Mouse (Mus musculus) neutrophil, adult 59 days (primary cell): ENCODE data around the gene Tsen2. TPM values are rescaled to one million over a fixed set of nuclear protein-coding genes. Genes with fewer than 3 reads are reported as not detected.

Experiments used
- total RNA-seq, 2 experiments: library from RNA; stranded (reverse); gene quantifications; 1 replicate in 1 of 2; 2 replicates in 1 of 2; pipeline ENCODE4 v1.2.4; 2023

Gene Tsen2
- total RNA-seq = 1 to 10 TPM; 2.9 to 4.0 TPM

GRCm38 (mm10) chr6:115544442-115544970 is at the start of gene Tsen2:
Tsen2 (plus strand) TSS chr6:115544664.

DNA sequence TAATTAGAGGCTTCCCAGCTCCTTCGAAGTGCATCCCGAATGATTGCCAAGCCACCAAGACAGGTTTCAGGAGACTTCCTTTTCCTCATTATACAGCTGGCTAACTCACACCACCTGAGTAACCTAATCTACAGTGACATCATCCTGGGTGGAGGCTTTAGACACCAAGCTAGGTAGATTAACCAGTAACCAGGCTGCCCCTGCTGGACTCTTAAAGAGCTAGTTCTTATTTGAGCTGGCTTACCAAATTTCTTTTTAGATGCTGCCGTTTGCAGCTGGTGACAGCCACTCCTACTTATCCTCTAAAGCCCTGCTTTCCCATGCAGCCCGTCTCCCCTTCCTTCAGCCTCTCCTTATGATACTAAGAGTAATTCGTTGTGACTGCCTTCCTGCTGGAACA is 48.0 kb downstream of the Tsen2 start, which contains the start of gene Mkrn2os:
Mkrn2os (minus strand) TSS at position 119 of the 400 bp plus-strand sequence.

DNA sequence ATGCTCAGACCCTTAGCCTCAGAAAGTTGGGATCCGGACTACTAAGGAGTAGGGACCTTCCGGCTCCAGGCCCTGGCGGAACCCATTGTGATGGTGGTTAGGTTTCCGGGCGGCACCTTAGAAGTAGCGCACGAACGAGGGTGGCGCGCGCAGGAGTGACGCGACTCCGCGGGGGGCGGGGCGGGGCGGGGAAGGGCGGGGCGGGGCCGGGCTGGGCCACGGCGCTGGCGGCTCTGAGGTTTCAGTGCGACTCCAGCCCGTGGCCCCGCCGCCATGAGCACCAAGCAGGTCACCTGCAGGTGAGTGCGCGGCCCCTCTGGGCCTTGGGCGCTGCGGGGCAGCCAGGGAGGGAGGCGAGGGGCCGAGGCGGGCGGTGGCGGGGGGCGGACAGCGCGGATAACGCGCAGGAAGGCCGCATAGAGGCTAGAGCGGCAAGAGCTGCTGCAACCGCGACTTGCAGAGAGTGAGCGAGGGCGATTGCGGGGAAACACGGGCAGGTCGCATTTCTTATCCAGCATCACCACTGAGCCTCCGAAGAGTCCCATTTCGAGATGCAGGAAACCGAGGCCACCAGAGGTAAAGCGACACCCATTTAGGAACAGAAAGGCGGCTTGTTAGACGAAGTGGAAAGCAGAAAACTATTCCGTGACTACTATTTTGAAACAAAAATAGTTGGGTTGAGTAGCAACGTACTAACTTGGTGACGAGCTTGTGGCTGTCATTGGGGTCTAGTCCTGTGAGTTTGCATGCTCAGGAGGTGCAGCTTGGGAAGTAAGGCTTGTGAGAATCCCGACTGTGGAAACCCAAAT is 57.5 kb downstream of the Tsen2 start, which contains the start of gene Mkrn2:
Mkrn2 (plus strand) TSS at position 188 of the 809 bp plus-strand sequence.

Other genes starting within 250 kb of the Tsen2 start
- gene Pparg, start 183.7 kb upstream of the Tsen2 start, total RNA-seq = 1 to 10 TPM in 1 of 2 experiments, under 1 TPM in 1; 0.95 to 2.2 TPM
- not detected for gene Mkrn2os, start 47.9 kb downstream of the Tsen2 start, total RNA-seq
- gene Mkrn2, start 57.2 kb downstream of the Tsen2 start, total RNA-seq = 10 to 100 TPM; 13.5 to 19.0 TPM
- 100 to 1,000 TPM; 246 to 249 TPM for gene Raf1, start 132.0 kb downstream of the Tsen2 start, total RNA-seq
- gene Tmem40, start 217.7 kb downstream of the Tsen2 start, total RNA-seq = 10 to 100 TPM; 52.4 to 60.3 TPM
- under 1 TPM; 0.38 to 0.40 TPM for gene Cand2, start 229.9 kb downstream of the Tsen2 start, total RNA-seq